Mouse (Mus musculus) heart, postnatal 10 days (tissue): ENCODE data around the gene Ctrl. TPM values are rescaled to one million over a fixed set of nuclear protein-coding genes. Genes with fewer than 3 reads are reported as not detected.

ENCODE experiments used
- microRNA-seq, 2 experiments: library from miRNA; unstranded; fragments of <30 nt; microRNA quantifications; one replicate each; pipeline ENCODE4 v1.2.0; 2022
- total RNA-seq, 2 experiments: library from RNA; stranded (reverse); gene quantifications; 2 replicates each; pipeline ENCODE4 v1.2.3; 2021

Gene Ctrl
- total RNA-seq, 2 experiments from 2014 or later: 0.35 to 0.48 TPM

Small RNA genes within 50 kb of the gene (microRNA-seq; reads per million reads assigned to microRNA genes)
- gene Mir7074: 0 to 0.24 reads per million in 2 experiments

Other genes starting within 250 kb of the Ctrl start
- under 1 TPM; 0.62 to 0.93 TPM for gene Carmil2, start 247.6 kb downstream of the Ctrl start, total RNA-seq
- 10 to 100 TPM; 20.8 to 21.2 TPM for gene Acd, start 232.8 kb downstream of the Ctrl start, total RNA-seq
- gene Pard6a, start 232.7 kb downstream of the Ctrl start, total RNA-seq: 1 to 10 TPM; 7.1 to 9.1 TPM
- gene 4933405L10Rik, start 226.2 kb downstream of the Ctrl start, total RNA-seq: not detected
- gene Enkd1, start 225.7 kb downstream of the Ctrl start, total RNA-seq: 1 to 10 TPM; 2.9 to 3.5 TPM
- 1 to 10 TPM; 4.6 to 9.9 TPM for gene Gfod2, start 175.2 kb downstream of the Ctrl start, total RNA-seq
- 10 to 100 TPM; 24.2 to 24.5 TPM for gene Ranbp10, start 106.5 kb downstream of the Ctrl start, total RNA-seq
- gene Tsnaxip1, start 106.1 kb downstream of the Ctrl start, total RNA-seq: not detected
- gene Cenpt, start 80.6 kb downstream of the Ctrl start, total RNA-seq: 1 to 10 TPM; 8.4 to 8.5 TPM
- 10 to 100 TPM; 27.5 to 31.9 TPM for gene Thap11, start 78.7 kb downstream of the Ctrl start, total RNA-seq
- 10 to 100 TPM; 41.9 to 46.2 TPM for gene Nutf2, start 73.3 kb downstream of the Ctrl start, total RNA-seq
- gene Edc4, start 53.0 kb downstream of the Ctrl start, total RNA-seq: 10 to 100 TPM; 30.9 to 32.5 TPM
- gene Nrn1l, start 40.3 kb downstream of the Ctrl start, total RNA-seq: not detected
- 10 to 100 TPM; 20.9 to 22.5 TPM for gene Pskh1, start 33.4 kb downstream of the Ctrl start, total RNA-seq
- 10 to 100 TPM; 81.1 to 88.5 TPM for gene Psmb10, start 4.6 kb upstream of the Ctrl start, total RNA-seq
- gene Lcat, start 9.5 kb upstream of the Ctrl start, total RNA-seq: under 1 TPM; 0.64 to 0.77 TPM
- gene Slc12a4, start 32.2 kb upstream of the Ctrl start, total RNA-seq: 10 to 100 TPM; 59.1 to 70.0 TPM
- not detected for gene Dpep3, start 45.6 kb upstream of the Ctrl start, total RNA-seq
- gene Dus2, start 57.5 kb upstream of the Ctrl start, total RNA-seq: 1 to 10 TPM; 8.4 to 8.5 TPM
- not detected for gene Dpep2nb, start 72.1 kb upstream of the Ctrl start, total RNA-seq
- 10 to 100 TPM in 1 of 2 experiments, 1 to 10 TPM in 1; 9.5 to 10.5 TPM for gene Ddx28, start 78.0 kb upstream of the Ctrl start, total RNA-seq
- gene Nfatc3, start 125.0 kb upstream of the Ctrl start, total RNA-seq: 10 to 100 TPM; 26.5 to 27.3 TPM
- 1 to 10 TPM in 1 of 2 experiments, under 1 TPM in 1; 0.64 to 1.2 TPM for gene Esrp2, start 203.1 kb upstream of the Ctrl start, total RNA-seq
- gene Pla2g15, start 216.5 kb upstream of the Ctrl start, total RNA-seq: 1 to 10 TPM; 6.9 to 8.0 TPM
- 10 to 100 TPM; 17.8 to 20.3 TPM for gene Slc7a6, start 235.0 kb upstream of the Ctrl start, total RNA-seq